Mouse (Mus musculus): ENCODE results near the gene Tgfb2.

DNA sequence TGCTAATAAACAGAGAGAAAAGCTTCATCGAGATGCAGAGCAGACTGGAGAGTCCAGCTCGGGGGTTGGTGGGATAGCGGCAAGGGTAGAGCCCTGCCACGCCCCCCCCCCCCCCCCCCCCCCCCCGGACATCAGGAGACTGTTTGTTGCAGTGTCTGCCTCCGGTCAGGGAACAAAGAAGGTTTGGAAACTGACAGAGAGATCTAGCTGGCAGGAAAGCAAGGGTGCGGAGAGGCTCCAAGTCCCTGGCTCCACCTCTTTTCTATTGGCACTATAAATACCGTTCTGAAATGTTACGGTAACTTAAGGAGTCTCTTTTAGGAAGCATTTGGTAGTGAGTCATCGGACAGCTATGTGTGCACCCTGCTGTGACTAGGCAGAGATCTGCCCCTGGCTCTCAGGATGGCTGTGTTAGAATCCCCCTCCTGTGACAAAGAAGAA lies 96.0 kb downstream of the Tgfb2 start:
- TF ChIP-seq CTCF (IDR thresholded peaks at IDR 0.05; ENCODE audit: low read depth) = no peak
- no peak for TF ChIP-seq EP300 (IDR thresholded peaks at IDR 0.05; ENCODE audit: low read depth)
